Mouse (Mus musculus) Patski (cell line): ENCODE measurements around the gene Olfr148. TPM values are rescaled to one million over a fixed set of nuclear protein-coding genes. Genes with fewer than 3 reads are reported as not detected.

ENCODE experiments used
- ATAC-seq: fragments of 100-300 bp; one replicate; pipeline ENCODE4 v1.8.0; 2021
- CTCF ChIA-PET: fragments of 350-600 bp; sonication (Branson Sonifier 250); formaldehyde crosslinking; loops from one replicate; lab custom pipeline; 2022; ENCODE audit warnings: inconsistent platforms; lab: Charles Lee
- POLR2A ChIA-PET: fragments of 350-600 bp; sonication (Branson Sonifier 250); formaldehyde crosslinking; loops from one replicate; lab custom pipeline; 2022; ENCODE audit warnings: antibody characterized with exemption, inconsistent platforms; lab: Charles Lee
- DNase-seq: peaks from one replicate; pipeline ENCODE4 v3.0.0-alpha.2; 2011; ENCODE audit warnings: low read depth, low spot score
- H3K27me3 ChIP-seq: fragments of 371-371 bp; one replicate; pipeline ENCODE4 v1.5.1; 2021
- CTCF ChIP-seq: fragments of 100-300 bp; IDR thresholded peaks from one replicate; pipeline ENCODE4 v1.5.1; 2021
- in situ Hi-C: fragments of 300-500 bp; cut with MboI; formaldehyde crosslinking; loops from 3 replicates; pipeline ENCODE4 v1.11.1; 2018; ENCODE audit warnings: low pct_unique_long_range_greater_than_20kb, mixed read lengths
- polyA plus RNA-seq: library from polyadenylated mRNA; unstranded; gene quantifications from one replicate; pipeline ENCODE4 v1.2.3, GENCODE M21; 2021

Gene Olfr148
- not detected for polyA plus RNA-seq

GRCm38 (mm10) chr9:39610355-39610754 lies at the start of gene Olfr148:
Olfr148 (plus strand) TSS chr9:39610655.
- in situ Hi-C loops: no loop called here
- ChIA-PET CTCF (no interaction called here), POLR2A (no interaction called here)
- ATAC-seq: no peak
- no peak for DNase-seq
- no peak for TF ChIP-seq CTCF
- peaks cover 3% of the 10 kb centered on the region for H3K27me3 ChIP-seq

DNA sequence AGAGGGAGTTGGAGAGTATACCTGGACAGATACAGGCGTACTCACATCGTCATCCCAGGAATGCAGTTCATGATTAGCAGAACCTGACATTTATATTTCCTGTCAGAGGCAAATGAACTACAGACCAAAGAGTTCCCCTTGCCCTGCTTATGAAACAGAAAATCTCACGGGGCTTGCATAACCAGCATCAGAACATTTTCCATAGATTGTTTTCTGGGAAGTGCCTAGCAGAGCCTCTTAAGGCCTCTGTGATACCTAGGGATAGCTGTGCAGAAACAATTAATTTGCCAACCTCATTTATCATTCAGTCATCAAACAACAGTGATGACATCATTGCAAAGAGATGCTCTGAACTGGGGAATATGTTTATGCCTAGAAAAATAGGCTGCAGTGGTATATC lies 35.0 kb upstream of the Olfr148 start, which contains the start of gene Olfr959:
Olfr959 (minus strand) TSS at position 101 of the 400 bp plus-strand sequence.
- peaks cover 5% of the 10 kb centered on the region for H3K27me3 ChIP-seq
- DNase-seq (no peak), ATAC-seq (no peak)
- in situ Hi-C loops: no loop called here
- no peak for TF ChIP-seq CTCF
- ChIA-PET POLR2A (no interaction called here), CTCF (no interaction called here)

DNA sequence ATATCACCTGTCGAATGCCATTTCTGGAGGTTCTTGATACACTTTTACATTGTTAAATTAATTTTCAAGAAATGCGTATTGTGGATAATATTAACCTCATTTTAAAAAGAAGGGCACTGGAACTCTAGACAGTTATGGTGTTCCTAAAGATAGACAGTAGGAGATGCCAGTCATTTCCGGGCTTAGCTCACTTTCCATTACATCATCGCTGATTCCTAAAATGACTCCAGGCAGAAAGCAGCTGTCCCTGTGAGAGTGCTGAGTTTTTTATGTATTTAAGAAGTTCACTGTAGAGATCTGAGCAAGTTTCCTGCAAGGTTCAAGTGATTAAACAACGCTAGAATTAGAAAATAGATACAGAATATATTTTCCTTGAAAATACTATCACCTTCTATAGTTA lies 33.4 kb upstream of the Olfr148 start:
- POLR2A ChIA-PET: interaction anchor here (0.6 kb wide), 1 partner anchor 20 kb away, joined by 4 read pairs; no protein-coding TSS in a partner anchor
- no peak for ATAC-seq
- in situ Hi-C loops: no loop called here
- DNase-seq: no peak
- CTCF ChIA-PET: no interaction called here
- H3K27me3 ChIP-seq: peaks cover 5% of the 10 kb centered on the region
- no peak for TF ChIP-seq CTCF

- H3K27me3 ChIP-seq: peaks cover 12% of the 10 kb centered on the region
- ATAC-seq (no peak), DNase-seq (no peak)
- TF ChIP-seq CTCF: no peak
- in situ Hi-C loops: no loop called here
- ChIA-PET POLR2A (interaction anchor here (0.6 kb wide), 1 partner anchor 15 kb away, joined by 8 read pairs; no protein-coding TSS in a partner anchor), CTCF (no interaction called here)
Observed at GRCm38 (mm10) chr9:39602536-39603332, 7.7 kb upstream of the Olfr148 start.

DNA sequence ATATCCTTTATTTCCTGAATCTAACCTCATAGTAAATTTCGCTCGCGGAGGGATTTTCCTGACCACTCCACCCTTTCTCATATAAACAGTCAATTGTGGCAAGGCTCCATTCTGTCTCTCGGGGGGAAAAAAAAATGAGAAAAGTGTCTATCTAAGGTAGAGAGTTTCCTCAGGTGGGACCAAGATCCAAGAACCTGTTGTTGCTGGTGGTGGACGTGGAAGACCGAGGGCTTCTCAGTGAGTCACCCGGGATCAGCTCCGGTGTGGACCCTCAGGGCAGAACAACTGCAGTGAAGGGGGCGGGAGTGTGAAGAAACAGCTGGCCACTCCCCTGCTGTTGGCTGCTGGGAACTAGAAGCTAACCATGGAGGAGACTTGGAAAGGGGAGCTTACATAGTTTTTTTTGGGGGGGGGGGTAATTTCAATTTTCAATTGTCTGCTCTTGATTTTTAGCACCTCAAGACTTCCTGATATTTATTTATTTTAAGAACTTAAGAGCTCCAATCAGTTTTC lies 7.1 kb upstream of the Olfr148 start:
- H3K27me3 ChIP-seq: peaks cover 12% of the 10 kb centered on the region
- in situ Hi-C loops: no loop called here
- CTCF ChIA-PET: no interaction called here
- no peak for TF ChIP-seq CTCF
- POLR2A ChIA-PET: interaction anchor here (0.6 kb wide), 1 partner anchor 679 kb away, joined by 4 read pairs; no protein-coding TSS in a partner anchor
- DNase-seq (no peak), ATAC-seq (no peak)

DNA sequence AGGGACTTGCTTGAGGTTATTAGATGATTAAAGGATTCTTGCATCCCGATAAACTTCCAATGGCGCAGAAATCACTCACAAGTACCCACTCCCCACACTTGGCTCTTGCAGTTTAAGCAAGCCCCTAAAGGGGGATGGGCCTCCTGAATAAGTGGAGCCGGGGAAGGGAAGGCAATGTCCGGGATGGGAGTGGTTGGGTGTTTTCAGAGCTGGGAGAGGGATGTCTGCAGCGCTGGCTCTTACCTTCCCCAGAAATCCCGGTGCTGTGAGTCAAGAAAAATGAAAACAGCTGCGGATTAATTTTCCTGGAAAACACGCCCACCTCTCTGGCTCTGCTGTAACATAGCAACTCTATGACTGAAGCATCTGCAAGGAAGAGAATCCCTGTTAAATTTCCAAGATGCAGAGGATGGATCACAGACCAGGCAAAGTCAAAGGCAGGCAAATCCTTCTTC lies 6.4 kb upstream of the Olfr148 start, which contains the start of gene AW551984:
AW551984 (minus strand) TSS at position 405 of the 455 bp plus-strand sequence.
- in situ Hi-C loops: no loop called here
- ATAC-seq (no peak), DNase-seq (no peak)
- H3K27me3 ChIP-seq: peaks cover 12% of the 10 kb centered on the region
- CTCF ChIA-PET: no interaction called here
- POLR2A ChIA-PET: interaction anchor here (0.6 kb wide), 1 partner anchor 678 kb away, joined by 4 read pairs; no protein-coding TSS in a partner anchor
- no peak for TF ChIP-seq CTCF

- in situ Hi-C loops: no loop called here
- H3K27me3 ChIP-seq: peaks cover 9% of the 10 kb centered on the region
- POLR2A ChIA-PET: no interaction called here
- CTCF ChIA-PET: no interaction called here
- no peak for DNase-seq
- no peak for TF ChIP-seq CTCF
- ATAC-seq: no peak
Observed at GRCm38 (mm10) chr9:39608497-39608896, 2.0 kb upstream of the Olfr148 start.

GRCm38 (mm10) chr9:39611953-39612352 lies 1.5 kb downstream of the Olfr148 start:
- ChIA-PET CTCF (no interaction called here), POLR2A (no interaction called here)
- in situ Hi-C loops: no loop called here
- no peaks in the 10 kb centered on the region for H3K27me3 ChIP-seq
- ATAC-seq (no peak), DNase-seq (no peak)
- peak; percentile 27 for TF ChIP-seq CTCF

GRCm38 (mm10) chr9:39621073-39621472 lies 10.6 kb downstream of the Olfr148 start, which contains the start of gene Olfr960:
Olfr960 (plus strand) TSS chr9:39621373.
- no peak for TF ChIP-seq CTCF
- CTCF ChIA-PET: no interaction called here
- DNase-seq: no peak

DNA sequence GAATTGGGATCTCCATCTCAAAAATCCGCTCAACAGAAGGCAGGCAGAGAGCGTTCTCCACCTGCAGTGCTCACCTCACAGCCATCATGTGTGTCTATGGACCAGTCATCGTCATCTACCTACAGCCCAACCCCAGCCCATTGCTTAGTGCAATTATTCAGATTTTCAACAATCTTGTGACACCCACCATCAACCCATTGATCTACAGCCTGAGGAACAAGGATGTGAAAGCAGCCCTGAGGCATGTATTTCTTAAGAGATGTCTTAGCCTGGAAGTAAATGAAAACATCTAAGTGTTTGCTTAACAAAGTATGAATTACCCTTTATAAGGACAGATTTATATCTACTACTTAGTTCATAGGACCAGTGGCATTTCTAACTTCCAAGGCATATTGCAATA lies 13.3 kb downstream of the Olfr148 start:
- ATAC-seq (no peak), DNase-seq (no peak)
- H3K27me3 ChIP-seq: no peaks in the 10 kb centered on the region
- no peak for TF ChIP-seq CTCF
- ChIA-PET POLR2A (no interaction called here), CTCF (no interaction called here)
- in situ Hi-C loops: no loop called here

More at GRCm38 (mm10) chr9:39621073-39621472, 10.6 kb downstream of the Olfr148 start, which contains the start of gene Olfr960:
- no peaks in the 10 kb centered on the region for H3K27me3 ChIP-seq
- no peak for ATAC-seq
- in situ Hi-C loops: no loop called here
- POLR2A ChIA-PET: no interaction called here

DNA sequence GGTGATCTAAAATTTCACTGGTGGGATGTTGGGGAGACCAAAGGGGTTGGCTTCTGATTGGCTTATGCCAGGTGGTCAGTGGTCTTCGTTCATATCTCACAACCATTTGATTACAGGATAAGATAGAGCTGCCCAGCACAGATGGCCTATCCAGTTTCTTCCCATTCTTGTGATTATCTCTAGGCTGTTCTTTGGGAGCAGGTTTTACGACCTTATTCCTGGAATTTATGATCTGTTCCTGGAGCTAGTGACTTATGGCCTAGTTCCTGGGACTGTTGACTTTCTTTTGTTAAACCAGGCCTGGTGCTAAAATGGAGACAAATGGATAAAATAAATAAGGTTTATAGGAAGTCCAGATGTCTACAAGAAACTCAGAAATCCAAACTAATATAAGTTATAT lies 14.3 kb downstream of the Olfr148 start:
- ChIA-PET POLR2A (no interaction called here), CTCF (no interaction called here)
- no peak for ATAC-seq
- no peak for DNase-seq
- H3K27me3 ChIP-seq: no peaks in the 10 kb centered on the region
- in situ Hi-C loops: no loop called here
- no peak for TF ChIP-seq CTCF
